Mouse (Mus musculus): ENCODE data around the gene Socs7. TPM values are rescaled to one million over a fixed set of nuclear protein-coding genes. Genes with fewer than 3 reads are reported as not detected.
A peak's percentile ranks its signal among the peaks of the same experiment; 100 is the strongest.
"Not testable (repeated sequence)": the region's sequence is repeated elsewhere in the genome, so short reads cannot be mapped to it uniquely, and the experiment has no call there.

The Socs7 gene
- polyA plus RNA-seq, 1 experiment from 2014 or later: 3.2 TPM

GRCm38 (mm10) chr11:97350035-97350434 lies 12.3 kb upstream of the Socs7 start:
- ATAC-seq (ENCODE audit: insufficient read depth, low FRiP score, low TSS enrichment): peak; percentile 38; the same call in 1 of the 2 replicates
- Histone ChIP-seq H3K4me1 (ENCODE audit: control insufficient read depth, insufficient read depth, low read length) (peaks cover 20% of the 10 kb centered on the region), H3K4me2 (ENCODE audit: low read depth) (peak overlapping the region; percentile 12), H3K27me3 (ENCODE audit: control insufficient read depth, insufficient read depth, low read length) (no peaks in the 10 kb centered on the region), H3K9ac (ENCODE audit: low read length) (no peak overlapping the region; the same call in 1 of the 2 replicates), H3K4me3 (ENCODE audit: low read depth, low read length) (no peak overlapping the region), H3K36me3 (ENCODE audit: control insufficient read depth, insufficient read depth, low read length) (no peaks in the 10 kb centered on the region), H3K9me3 (ENCODE audit: control insufficient read depth, low read length) (no peaks in the 10 kb centered on the region), H3K27ac (ENCODE audit: low read depth, low read length) (no peak overlapping the region)
- WGBS: 6% methylated on average over 2 of the region's 2 CpGs
- peak; percentile 77 for DNase-seq (ENCODE audit: low spot score)

- Histone ChIP-seq H3K4me1 (ENCODE audit: control insufficient read depth, insufficient read depth, low read length) (peaks cover 20% of the 10 kb centered on the region), H3K27ac (ENCODE audit: low read depth, low read length) (no peak within 1 kb of the TSS), H3K9me3 (ENCODE audit: control insufficient read depth, low read length) (no peaks in the 10 kb centered on the region), H3K4me2 (ENCODE audit: low read depth) (no peak within 1 kb of the TSS), H3K9ac (ENCODE audit: low read length) (no peak within 1 kb of the TSS), H3K27me3 (ENCODE audit: control insufficient read depth, insufficient read depth, low read length) (no peaks in the 10 kb centered on the region), H3K4me3 (ENCODE audit: low read depth, low read length) (no peak within 1 kb of the TSS), H3K36me3 (ENCODE audit: control insufficient read depth, insufficient read depth, low read length) (no peaks in the 10 kb centered on the region)
- WGBS: 60% methylated on average over 3 of the region's 3 CpGs
- DNase-seq (ENCODE audit: low spot score) (no peak), ATAC-seq (ENCODE audit: insufficient read depth, low FRiP score, low TSS enrichment) (no peak)
Measured at GRCm38 (mm10) chr11:97352027-97352684, 10.2 kb upstream of the Socs7 start, which contains the start of gene Gpr179. Gpr179 (minus strand) TSS chr11:97352077.

GRCm38 (mm10) chr11:97352935-97353597 lies 9.3 kb upstream of the Socs7 start:
- Histone ChIP-seq H3K4me1 (ENCODE audit: control insufficient read depth, insufficient read depth, low read length) (peaks cover 20% of the 10 kb centered on the region), H3K4me2 (ENCODE audit: low read depth) (no peak overlapping the region), H3K4me3 (ENCODE audit: low read depth, low read length) (no peak overlapping the region), H3K27me3 (ENCODE audit: control insufficient read depth, insufficient read depth, low read length) (no peaks in the 10 kb centered on the region), H3K36me3 (ENCODE audit: control insufficient read depth, insufficient read depth, low read length) (no peaks in the 10 kb centered on the region), H3K9ac (ENCODE audit: low read length) (no peak overlapping the region), H3K27ac (ENCODE audit: low read depth, low read length) (no peak overlapping the region), H3K9me3 (ENCODE audit: control insufficient read depth, low read length) (no peaks in the 10 kb centered on the region)
- no peak for DNase-seq (ENCODE audit: low spot score)
- ATAC-seq (ENCODE audit: insufficient read depth, low FRiP score, low TSS enrichment): no peak
- WGBS: 73% methylated on average over 4 of the region's 4 CpGs

GRCm38 (mm10) chr11:97354646-97355045 lies 7.7 kb upstream of the Socs7 start:
- Histone ChIP-seq H3K9me3 (ENCODE audit: control insufficient read depth, low read length) (no peaks in the 10 kb centered on the region), H3K27me3 (ENCODE audit: control insufficient read depth, insufficient read depth, low read length) (no peaks in the 10 kb centered on the region), H3K4me2 (ENCODE audit: low read depth) (no peak overlapping the region), H3K36me3 (ENCODE audit: control insufficient read depth, insufficient read depth, low read length) (no peaks in the 10 kb centered on the region), H3K4me1 (ENCODE audit: control insufficient read depth, insufficient read depth, low read length) (peaks cover 20% of the 10 kb centered on the region), H3K27ac (ENCODE audit: low read depth, low read length) (no peak overlapping the region), H3K4me3 (ENCODE audit: low read depth, low read length) (no peak overlapping the region), H3K9ac (ENCODE audit: low read length) (no peak overlapping the region)
- ATAC-seq (ENCODE audit: insufficient read depth, low FRiP score, low TSS enrichment) (no peak), DNase-seq (ENCODE audit: low spot score) (no peak)
- WGBS: 78% methylated on average over 2 of the region's 2 CpGs

- Histone ChIP-seq H3K27ac (ENCODE audit: low read depth, low read length) (no peak overlapping the region), H3K4me3 (ENCODE audit: low read depth, low read length) (no peak overlapping the region), H3K9ac (ENCODE audit: low read length) (no peak overlapping the region), H3K4me1 (ENCODE audit: control insufficient read depth, insufficient read depth, low read length) (peaks cover 16% of the 10 kb centered on the region), H3K27me3 (ENCODE audit: control insufficient read depth, insufficient read depth, low read length) (no peaks in the 10 kb centered on the region), H3K9me3 (ENCODE audit: control insufficient read depth, low read length) (no peaks in the 10 kb centered on the region), H3K36me3 (ENCODE audit: control insufficient read depth, insufficient read depth, low read length) (no peaks in the 10 kb centered on the region), H3K4me2 (ENCODE audit: low read depth) (no peak overlapping the region)
- no peak for ATAC-seq (ENCODE audit: insufficient read depth, low FRiP score, low TSS enrichment)
- no peak for DNase-seq (ENCODE audit: low spot score)
- 94% methylated on average over 7 of the region's 7 CpGs for WGBS
Measured at GRCm38 (mm10) chr11:97355247-97355646, 7.1 kb upstream of the Socs7 start.

GRCm38 (mm10) chr11:97357663-97358062 lies 4.7 kb upstream of the Socs7 start:
- not testable (repeated sequence) for H3K27ac ChIP-seq (ENCODE audit: low read depth, low read length); H3K9ac ChIP-seq (ENCODE audit: low read length); H3K27me3 ChIP-seq (ENCODE audit: control insufficient read depth, insufficient read depth, low read length); H3K36me3 ChIP-seq (ENCODE audit: control insufficient read depth, insufficient read depth, low read length); H3K4me3 ChIP-seq (ENCODE audit: low read depth, low read length); H3K9me3 ChIP-seq (ENCODE audit: control insufficient read depth, low read length); ATAC-seq (ENCODE audit: insufficient read depth, low FRiP score, low TSS enrichment); H3K4me2 ChIP-seq (ENCODE audit: low read depth); H3K4me1 ChIP-seq (ENCODE audit: control insufficient read depth, insufficient read depth, low read length)
- WGBS: 7% methylated on average over 4 of the region's 6 CpGs
- DNase-seq (ENCODE audit: low spot score): peak; percentile 63

- Histone ChIP-seq H3K36me3 (ENCODE audit: control insufficient read depth, insufficient read depth, low read length) (no peaks in the 10 kb centered on the region), H3K4me1 (ENCODE audit: control insufficient read depth, insufficient read depth, low read length) (peaks cover 20% of the 10 kb centered on the region), H3K4me3 (ENCODE audit: low read depth, low read length) (peak overlapping the region; percentile 100), H3K9me3 (ENCODE audit: control insufficient read depth, low read length) (no peaks in the 10 kb centered on the region), H3K9ac (ENCODE audit: low read length) (peak overlapping the region; percentile 95), H3K4me2 (ENCODE audit: low read depth) (peak overlapping the region; percentile 78), H3K27me3 (ENCODE audit: control insufficient read depth, insufficient read depth, low read length) (no peaks in the 10 kb centered on the region), H3K27ac (ENCODE audit: low read depth, low read length) (peak overlapping the region; percentile 84)
- peak; percentile 61 for DNase-seq (ENCODE audit: low spot score)
- 0% methylated on average over 31 of the region's 39 CpGs for WGBS
- ATAC-seq (ENCODE audit: insufficient read depth, low FRiP score, low TSS enrichment): peak; percentile 46; the same call in 1 of the 2 replicates
Measured at GRCm38 (mm10) chr11:97362649-97362942, 245 bp downstream of the Socs7 start.

- H3K36me3 ChIP-seq (ENCODE audit: control insufficient read depth, insufficient read depth, low read length): no peaks in the 10 kb centered on the region
- DNase-seq (ENCODE audit: low spot score): peak; percentile 48
- WGBS: 0% methylated on average over 45 of the region's 49 CpGs
- H3K9ac ChIP-seq (ENCODE audit: low read length): peak overlapping the region; percentile 95
- H3K9me3 ChIP-seq (ENCODE audit: control insufficient read depth, low read length): no peaks in the 10 kb centered on the region
- H3K4me1 ChIP-seq (ENCODE audit: control insufficient read depth, insufficient read depth, low read length): peaks cover 20% of the 10 kb centered on the region
- H3K27ac ChIP-seq (ENCODE audit: low read depth, low read length): peak overlapping the region; percentile 84
- no peak for ATAC-seq (ENCODE audit: insufficient read depth, low FRiP score, low TSS enrichment)
- H3K27me3 ChIP-seq (ENCODE audit: control insufficient read depth, insufficient read depth, low read length): no peaks in the 10 kb centered on the region
- H3K4me3 ChIP-seq (ENCODE audit: low read depth, low read length): peak overlapping the region; percentile 100
- H3K4me2 ChIP-seq (ENCODE audit: low read depth): peak overlapping the region; percentile 78
Measured at GRCm38 (mm10) chr11:97362943-97363643, 742 bp downstream of the Socs7 start.
